22 mouse cellular contexts compared by ENCODE assay signal in the genomic region with DNA sequence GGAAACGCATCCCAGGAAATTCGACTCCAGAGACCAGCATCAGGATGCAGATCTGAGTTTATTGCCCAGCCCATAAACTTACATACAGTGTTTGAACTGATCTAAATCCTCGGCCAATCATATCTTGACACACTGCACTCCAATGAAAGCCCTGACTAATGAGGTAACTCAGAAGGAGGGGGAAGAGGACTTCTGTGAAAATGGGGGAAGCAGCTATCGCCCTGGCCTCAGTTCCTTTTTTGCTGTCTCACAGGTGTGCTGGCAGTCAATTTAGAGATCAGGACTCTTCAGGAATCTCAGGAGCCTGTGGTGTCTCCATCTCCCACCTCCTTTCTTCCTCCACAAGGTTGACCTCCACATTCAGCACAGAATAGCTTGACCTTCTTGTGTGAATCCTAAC.
"Had no signal": no experiment of that assay in that cellular context is flagged by ENCODE, and none has a peak within 500 bp of the region (broad histone marks: within the 10 kb centered on the region; RNA-seq: fewer than 3 reads in every experiment).

No protein-coding gene starts in this region.

- H3K27me3 ChIP-seq: limb, embryonic 13.5 days; liver, embryonic 12.5 days; liver, embryonic 15.5 days; lung, embryonic 15.5 days; midbrain, embryonic 13.5 days; neural tube, embryonic 13.5 days had no signal

- H3K4me1 ChIP-seq: liver, embryonic 12.5 days; liver, embryonic 15.5 days; lung, embryonic 15.5 days; midbrain, embryonic 13.5 days; neural tube, embryonic 13.5 days had no signal

- ATAC-seq: liver, embryonic 12.5 days; midbrain, embryonic 13.5 days; midbrain, embryonic 16.5 days had no signal

- H3K4me3 ChIP-seq: layer of hippocampus, adult 2 months; limb, embryonic 13.5 days; liver, embryonic 12.5 days; liver, embryonic 15.5 days; lung, embryonic 15.5 days; midbrain, embryonic 13.5 days; myocyte; neural tube, embryonic 13.5 days had no signal

- H3K9ac ChIP-seq: limb, embryonic 13.5 days; liver, embryonic 12.5 days; liver, embryonic 15.5 days; lung, embryonic 15.5 days; midbrain, embryonic 13.5 days; neural tube, embryonic 13.5 days had no signal

- H3K4me2 ChIP-seq: limb, embryonic 13.5 days; liver, embryonic 12.5 days; liver, embryonic 15.5 days; lung, embryonic 15.5 days; midbrain, embryonic 13.5 days; neural tube, embryonic 13.5 days had no signal

- DNase-seq: kidney, adult 2 months; kidney, postnatal 25 days; left cerebral cortex, postnatal 4 days; liver; lung, adult 18-20 months; lung, postnatal 10 days; lung, postnatal 36 days; retina, postnatal 1 day; right cerebral cortex, postnatal 25 days; spleen, adult 18-20 months; thymus, adult 18-20 months; thymus, postnatal 36 days had no signal

- H3K9me3 ChIP-seq: limb, embryonic 13.5 days; liver, embryonic 12.5 days; liver, embryonic 15.5 days; lung, embryonic 15.5 days; midbrain, embryonic 13.5 days; neural tube, embryonic 13.5 days had no signal

- H3K36me3 ChIP-seq: limb, embryonic 13.5 days; liver, embryonic 12.5 days; liver, embryonic 15.5 days; lung, embryonic 15.5 days; midbrain, embryonic 13.5 days; neural tube, embryonic 13.5 days had no signal

- H3K27ac ChIP-seq: kidney, postnatal 0 days; layer of hippocampus, adult 2 months; limb, embryonic 13.5 days; liver, embryonic 12.5 days; liver, embryonic 15.5 days; lung, embryonic 15.5 days; midbrain, embryonic 13.5 days; neural tube, embryonic 13.5 days had no signal
